Mouse (Mus musculus): ENCODE results near the gene Arpc2. TPM values are rescaled to one million over a fixed set of nuclear protein-coding genes. Genes with fewer than 3 reads are reported as not detected.

Gene Arpc2
- polyA plus RNA-seq, 1 experiment from 2014 or later = 448 TPM

GRCm38 (mm10) chr1:74305522-74305921, 69.6 kb downstream of the Arpc2 start, which contains the start of gene Tmbim1:
TSS of gene Tmbim1 (minus strand) at chr1:74305622.
- peak within 1 kb of the TSS; percentile 78; the same call in 1 of the 2 replicates for H3K9ac ChIP-seq
- peaks cover 23% of the 10 kb centered on the region for H3K4me1 ChIP-seq
- WGBS = 89% methylated on average over 2 of the region's 2 CpGs

DNA sequence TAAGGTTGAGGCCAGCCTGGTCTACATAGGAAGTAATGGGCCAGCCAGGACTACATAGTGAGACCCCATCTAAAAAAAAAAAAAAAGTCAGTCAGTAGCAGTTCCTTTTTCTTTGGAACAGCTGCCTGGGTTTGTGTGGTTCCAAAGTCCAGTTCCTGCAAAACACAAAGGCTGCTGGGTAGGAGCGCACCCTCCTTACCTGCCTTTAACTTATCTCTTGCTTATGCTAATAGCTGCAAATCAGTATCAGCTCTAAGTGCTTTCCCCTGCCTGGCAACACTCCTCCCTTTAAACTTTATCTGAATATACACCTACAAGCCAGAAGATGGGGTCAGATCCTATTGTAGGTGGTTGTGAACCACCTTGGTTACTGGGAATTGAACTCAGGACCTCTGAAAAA, 71.3 kb downstream of the Arpc2 start:
- Histone ChIP-seq H3K36me3 (no peaks in the 10 kb centered on the region), H3K9ac (no peak overlapping the region), H3K4me3 (no peak overlapping the region), H3K27me3 (no peaks in the 10 kb centered on the region), H3K9me3 (no peaks in the 10 kb centered on the region), H3K27ac (no peak overlapping the region), H3K4me1 (peaks cover 17% of the 10 kb centered on the region), H3K4me2 (no peak overlapping the region)
- ATAC-seq (ENCODE audit: borderline replicate concordance, extremely low read depth, low FRiP score, low TSS enrichment) = no peak
- 92% methylated on average over 1 of the region's 1 CpGs for WGBS

More at GRCm38 (mm10) chr1:74305522-74305921, 69.6 kb downstream of the Arpc2 start, which contains the start of gene Tmbim1:
- peak within 1 kb of the TSS; percentile 80 for H3K4me2 ChIP-seq
- ATAC-seq (ENCODE audit: borderline replicate concordance, extremely low read depth, low FRiP score, low TSS enrichment) = no peak
- H3K27me3 ChIP-seq = no peaks in the 10 kb centered on the region
- H3K27ac ChIP-seq = peak within 1 kb of the TSS; percentile 97
- peak within 1 kb of the TSS; percentile 75 for H3K4me3 ChIP-seq
- H3K36me3 ChIP-seq = no peaks in the 10 kb centered on the region
- H3K9me3 ChIP-seq = no peaks in the 10 kb centered on the region

- H3K27me3 ChIP-seq = no peaks in the 10 kb centered on the region
- H3K36me3 ChIP-seq = no peaks in the 10 kb centered on the region
- H3K4me2 ChIP-seq = no peak overlapping the region
- 74% methylated on average over 10 of the region's 10 CpGs for WGBS
- ATAC-seq (ENCODE audit: borderline replicate concordance, extremely low read depth, low FRiP score, low TSS enrichment) = no peak
- peaks cover 9% of the 10 kb centered on the region; the same call in 1 of the 2 replicates for H3K4me1 ChIP-seq
- no peaks in the 10 kb centered on the region for H3K9me3 ChIP-seq
- no peak overlapping the region for H3K9ac ChIP-seq
- H3K27ac ChIP-seq = no peak overlapping the region
- H3K4me3 ChIP-seq = no peak overlapping the region
Observed at GRCm38 (mm10) chr1:74308001-74308964, 72.4 kb downstream of the Arpc2 start.

GRCm38 (mm10) chr1:74309767-74310166, 73.9 kb downstream of the Arpc2 start:
- Histone ChIP-seq H3K36me3 (no peaks in the 10 kb centered on the region), H3K4me2 (no peak overlapping the region), H3K9ac (no peak overlapping the region), H3K27me3 (no peaks in the 10 kb centered on the region), H3K27ac (no peak overlapping the region), H3K4me1 (peaks cover 6% of the 10 kb centered on the region; the same call in 1 of the 2 replicates), H3K9me3 (no peaks in the 10 kb centered on the region), H3K4me3 (no peak overlapping the region)
- 24% methylated on average over 3 of the region's 3 CpGs for WGBS
- ATAC-seq (ENCODE audit: borderline replicate concordance, extremely low read depth, low FRiP score, low TSS enrichment) = no peak

DNA sequence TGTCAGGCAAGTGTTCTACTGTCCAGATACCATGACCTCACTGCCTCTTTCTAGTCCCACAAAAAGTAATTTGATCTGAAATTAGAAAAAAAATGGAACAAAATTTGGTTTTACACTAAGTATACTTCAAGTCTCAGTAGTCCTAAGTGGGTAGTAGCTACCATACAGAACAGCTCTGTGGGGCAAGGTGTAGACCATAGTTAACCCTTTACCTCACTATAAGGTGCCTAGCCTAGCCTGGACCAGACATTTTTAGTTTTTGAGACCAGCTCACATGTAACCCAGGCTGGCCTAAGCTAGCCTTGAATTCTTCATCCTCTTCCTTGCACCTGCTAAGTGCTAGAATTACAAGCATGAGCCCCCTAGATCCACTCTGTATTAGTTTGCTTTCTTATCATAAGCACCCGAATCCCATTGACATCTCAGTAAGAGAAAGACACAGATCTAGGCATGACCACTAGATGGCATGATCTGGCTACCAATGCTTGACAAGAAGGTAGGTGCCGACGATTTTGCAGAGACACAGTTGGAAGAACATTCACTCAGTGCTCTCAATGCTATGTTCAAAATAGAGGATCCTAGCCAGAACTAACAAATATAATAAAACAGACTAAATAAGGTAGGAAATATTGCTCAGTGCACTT, 77.3 kb downstream of the Arpc2 start:
- Histone ChIP-seq H3K9ac (no peak overlapping the region), H3K4me1 (no peaks in the 10 kb centered on the region; the same call in 1 of the 2 replicates), H3K27me3 (no peaks in the 10 kb centered on the region), H3K4me2 (no peak overlapping the region), H3K9me3 (no peaks in the 10 kb centered on the region), H3K36me3 (no peaks in the 10 kb centered on the region), H3K4me3 (no peak overlapping the region), H3K27ac (no peak overlapping the region)
- WGBS = under 1% methylated on average over 3 of the region's 3 CpGs
- peak; percentile 36; the same call in 1 of the 2 replicates for ATAC-seq (ENCODE audit: borderline replicate concordance, extremely low read depth, low FRiP score, low TSS enrichment)

GRCm38 (mm10) chr1:74314796-74315195, 78.9 kb downstream of the Arpc2 start:
- Histone ChIP-seq H3K4me1 (no peaks in the 10 kb centered on the region; the same call in 1 of the 2 replicates), H3K9ac (no peak overlapping the region), H3K27me3 (no peaks in the 10 kb centered on the region), H3K4me3 (no peak overlapping the region), H3K4me2 (no peak overlapping the region), H3K36me3 (no peaks in the 10 kb centered on the region), H3K27ac (no peak overlapping the region), H3K9me3 (no peaks in the 10 kb centered on the region)
- WGBS = 77% methylated on average over 3 of the region's 3 CpGs
- ATAC-seq (ENCODE audit: borderline replicate concordance, extremely low read depth, low FRiP score, low TSS enrichment) = no peak

DNA sequence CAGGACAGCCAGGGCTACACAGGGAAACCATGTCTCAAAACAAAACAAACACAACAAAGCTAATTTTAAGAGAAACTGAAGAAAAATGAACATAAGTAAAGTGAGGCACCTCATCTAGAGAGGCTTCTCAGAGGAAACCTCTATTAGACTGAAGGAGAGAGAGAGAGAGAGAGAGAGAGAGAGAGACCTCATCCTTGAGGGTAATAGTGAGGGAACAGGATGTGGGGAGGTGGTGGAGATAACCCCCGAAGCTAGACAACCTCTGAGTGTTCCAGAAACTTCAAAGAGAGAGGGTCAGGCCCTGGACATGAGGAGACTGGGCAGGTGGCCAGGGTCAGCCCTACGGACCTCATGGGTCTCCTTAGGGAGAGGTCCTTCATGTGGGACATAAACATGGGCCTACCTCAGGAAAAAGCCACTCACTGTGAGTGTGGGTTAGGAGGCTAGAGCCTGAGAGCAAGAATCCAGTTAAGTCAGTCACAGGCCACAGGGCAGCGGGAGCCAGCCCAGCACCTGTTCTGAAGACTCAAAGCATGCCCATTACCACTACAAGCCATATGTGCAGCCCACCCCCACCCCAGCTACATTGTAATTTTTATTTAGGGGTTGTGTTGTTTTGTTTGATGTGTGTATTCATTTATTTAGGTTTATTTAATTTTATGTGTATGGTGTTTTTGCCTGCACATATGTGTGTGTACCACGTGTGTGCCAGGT, 80.4 kb downstream of the Arpc2 start:
- 64% methylated on average over 4 of the region's 4 CpGs for WGBS
- no peak overlapping the region for H3K4me2 ChIP-seq
- H3K36me3 ChIP-seq = no peaks in the 10 kb centered on the region
- no peaks in the 10 kb centered on the region for H3K9me3 ChIP-seq
- no peak overlapping the region for H3K4me3 ChIP-seq
- ATAC-seq (ENCODE audit: borderline replicate concordance, extremely low read depth, low FRiP score, low TSS enrichment) = no peak
- H3K9ac ChIP-seq = no peak overlapping the region
- no peak overlapping the region for H3K27ac ChIP-seq
- peaks cover 2% of the 10 kb centered on the region; the same call in 1 of the 2 replicates for H3K4me1 ChIP-seq
- H3K27me3 ChIP-seq = no peaks in the 10 kb centered on the region

MicroRNA genes within 50 kb of the gene (microRNA counts, 519-probe panel; counts per million panel counts)
- 2,451 counts per million, percentile 47 among the panel's probes with 10 or more counts for microRNA mmu-miR-1928

Small RNAs within 50 kb of the gene (microRNA-seq; reads per million reads assigned to microRNA genes)
- gene Mir1928 = not detected

Other genes starting within 250 kb of the Arpc2 start
- gene Tns1, start 111.6 kb upstream of the Arpc2 start, polyA plus RNA-seq (2015; fragmentation: Nextera tagmentation; extraction: Ambion mirVana) = 104 and 130 TPM in 2 replicates
- 0.35 and 0.41 TPM in 2 replicates for gene Rufy4, start 110.5 kb upstream of the Arpc2 start, polyA plus RNA-seq (2015; fragmentation: Nextera tagmentation; extraction: Ambion mirVana)
- 0.05 and 0.12 TPM in 2 replicates for gene Cxcr2, start 82.1 kb upstream of the Arpc2 start, polyA plus RNA-seq (2015; fragmentation: Nextera tagmentation; extraction: Ambion mirVana)
- not detected in 2 replicates for gene Cxcr1, start 41.5 kb upstream of the Arpc2 start, polyA plus RNA-seq (2015; fragmentation: Nextera tagmentation; extraction: Ambion mirVana)
- gene Gpbar1, start 42.5 kb downstream of the Arpc2 start, polyA plus RNA-seq (2015; fragmentation: Nextera tagmentation; extraction: Ambion mirVana) = 0.19 TPM in 1 of 2 replicates, not detected in the other
- 248 and 261 TPM in 2 replicates for gene Aamp, start 48.7 kb downstream of the Arpc2 start, polyA plus RNA-seq (2015; fragmentation: Nextera tagmentation; extraction: Ambion mirVana)
- 103 and 106 TPM in 2 replicates for gene Pnkd, start 48.8 kb downstream of the Arpc2 start, polyA plus RNA-seq (2015; fragmentation: Nextera tagmentation; extraction: Ambion mirVana)
- gene Tmbim1, start 69.5 kb downstream of the Arpc2 start, polyA plus RNA-seq (2015; fragmentation: Nextera tagmentation; extraction: Ambion mirVana) = 38.0 and 44.4 TPM in 2 replicates
- gene Catip, start 126.0 kb downstream of the Arpc2 start, polyA plus RNA-seq (2015; fragmentation: Nextera tagmentation; extraction: Ambion mirVana) = 1.1 TPM in 2 replicates
- gene Slc11a1, start 139.1 kb downstream of the Arpc2 start, polyA plus RNA-seq (2015; fragmentation: Nextera tagmentation; extraction: Ambion mirVana) = 4.5 and 4.6 TPM in 2 replicates
- 93.0 and 96.0 TPM in 2 replicates for gene Ctdsp1, start 155.4 kb downstream of the Arpc2 start, polyA plus RNA-seq (2015; fragmentation: Nextera tagmentation; extraction: Ambion mirVana)
- 0.34 and 0.40 TPM in 2 replicates for gene Vil1, start 173.3 kb downstream of the Arpc2 start, polyA plus RNA-seq (2015; fragmentation: Nextera tagmentation; extraction: Ambion mirVana)